Mouse (Mus musculus) gastrocnemius, postnatal 10 days (tissue): ENCODE data around the gene Adarb2. TPM values are rescaled to one million over a fixed set of nuclear protein-coding genes. Genes with fewer than 3 reads are reported as not detected.

Source experiments
- DNase-seq: peaks from one replicate; pipeline ENCODE4 v3.0.0; 2021; ENCODE audit warnings: mixed read lengths
- total RNA-seq, 2 experiments: library from RNA; stranded (reverse); gene quantifications; 2 replicates each; pipeline ENCODE4 v1.2.3; 2021

Adarb2 gene
- total RNA-seq, 2 experiments from 2014 or later: 0.21 to 0.61 TPM

GRCm38 (mm10) chr13:8793217-8793616 lies 590.6 kb downstream of the Adarb2 start:
- no peak for DNase-seq

- DNase-seq: no peak
These were observed 597.9 kb downstream of the Adarb2 start for GRCm38 (mm10) chr13:8800576-8800975.

GRCm38 (mm10) chr13:8805931-8806330 lies 603.3 kb downstream of the Adarb2 start:
- no peak for DNase-seq
